Mouse (Mus musculus) heart, postnatal 0 days (tissue): Measurements from ENCODE around the gene Sema3b. TPM values are rescaled to one million over a fixed set of nuclear protein-coding genes. Genes with fewer than 3 reads are reported as not detected.

Experiments
- ATAC-seq: fragments of 200-750 bp; cut with Nextera tagmentation; 2 replicates; pipeline ENCODE4 v1.8.0; 2017; ENCODE audit warnings: low read depth, moderate number of reproducible peaks, moderate library complexity; ENCODE audit not compliant: insufficient read depth
- DNase-seq: peaks from one replicate; pipeline ENCODE4 v3.0.0-alpha.2; 2016; ENCODE audit warnings: low spot score
- H3K27ac ChIP-seq: fragments of 300-500 bp; sonication (generic); 2 replicates; pipeline ENCODE4 v1.5.1; 2014; ENCODE audit warnings: low read depth, mild to moderate bottlenecking
- H3K27me3 ChIP-seq: fragments of 300-500 bp; sonication (generic); 2 replicates; pipeline ENCODE4 v1.6.1; 2014; ENCODE audit warnings: low read length, mixed read lengths; ENCODE audit not compliant: control insufficient read depth, insufficient read depth
- H3K36me3 ChIP-seq: fragments of 300-500 bp; sonication (generic); replicated peaks from 2 replicates; pipeline ENCODE4 v1.6.1; 2014; ENCODE audit warnings: low read length, mixed read lengths; ENCODE audit not compliant: control insufficient read depth, insufficient read depth
- H3K4me1 ChIP-seq: fragments of 300-500 bp; sonication (generic); 2 replicates; pipeline ENCODE4 v1.6.1; 2014; ENCODE audit warnings: antibody characterized with exemption; ENCODE audit not compliant: control insufficient read depth, insufficient read depth
- H3K4me2 ChIP-seq: fragments of 300-500 bp; sonication (generic); 2 replicates; pipeline ENCODE4 v1.6.1; 2014; ENCODE audit warnings: low read depth, mild to moderate bottlenecking, low read length, moderate library complexity
- H3K4me3 ChIP-seq: fragments of 300-500 bp; sonication (generic); 2 replicates; pipeline ENCODE4 v1.5.1; 2014; ENCODE audit warnings: low read depth, low read length
- H3K9ac ChIP-seq: fragments of 300-500 bp; sonication (generic); replicated peaks from 2 replicates; pipeline ENCODE4 v1.6.1; 2014; ENCODE audit warnings: low read depth, low read length, mixed read lengths
- H3K9me3 ChIP-seq: fragments of 300-500 bp; sonication (generic); replicated peaks from 2 replicates; pipeline ENCODE4 v1.6.1; 2016; ENCODE audit warnings: low read length; ENCODE audit not compliant: control insufficient read depth
- CTCF ChIP-seq: IDR thresholded peaks from 2 replicates; pipeline ENCODE4 v1.5.1; 2016; ENCODE audit warnings: antibody characterized with exemption, control low read depth, low read depth
- EP300 ChIP-seq: IDR thresholded peaks from 2 replicates; pipeline ENCODE4 v1.6.1; 2016; ENCODE audit warnings: antibody characterized with exemption, low read depth
- WGBS: fragments of 180-500 bp; shearing (Covaris S2); extraction: QIAGEN DNeasy Blood & Tissue Kit; methylation state at CpG from one replicate; pipeline ENCODE4 v1.1.7; 2014; 5-methylcytosine and 5-hydroxymethylcytosine counted together
- polyA plus RNA-seq: library from polyadenylated mRNA; unstranded; fragments of >200 nt; fragmentation: Nextera tagmentation; extraction: Ambion mirVana; gene quantifications from 2 replicates; pipeline ENCODE4 v1.2.1, GENCODE M21; 2015
- total RNA-seq: library from RNA; depleted of rRNA; stranded (reverse); fragments of >200 nt; gene quantifications from 2 replicates; pipeline ENCODE4 v1.2.3, GENCODE M21; 2014; ENCODE audit warnings: low replicate concordance

Sema3b gene
- total and polyA plus RNA-seq, 2 experiments from 2014 or later = 8.9 to 34.9 TPM

- Histone ChIP-seq H3K4me3 (peak overlapping the region; percentile 51), H3K27me3 (0 out of 2 replicates have a peak, but pooled peaks cover 12% of the 10 kb centered on the region), H3K27ac (peak overlapping the region; percentile 46; the same call in 1 of the 2 replicates), H3K9me3 (no peaks in the 10 kb centered on the region), H3K4me2 (peak overlapping the region; percentile 77), H3K4me1 (peaks cover 41% of the 10 kb centered on the region), H3K36me3 (peaks cover 2% of the 10 kb centered on the region; the same call in 1 of the 2 replicates), H3K9ac (peak overlapping the region; percentile 52; the same call in 1 of the 2 replicates)
- DNase-seq = no peak
- WGBS = 27% methylated on average over 8 of the region's 8 CpGs
- ATAC-seq = no peak
- no peak for TF ChIP-seq EP300
- no peak for TF ChIP-seq CTCF
Measured at GRCm38 (mm10) chr9:107551890-107552355, 57.1 kb downstream of the Sema3b start.

- ATAC-seq (0 out of 2 replicates have a peak, but pooled peaks have one; percentile 4), DNase-seq (no peak)
- H3K36me3 ChIP-seq = no peaks in the 10 kb centered on the region
- peak within 1 kb of the TSS; percentile 46; the same call in 1 of the 2 replicates for H3K27ac ChIP-seq
- H3K27me3 ChIP-seq = 0 out of 2 replicates have a peak, but pooled peaks cover 12% of the 10 kb centered on the region
- H3K4me3 ChIP-seq = peak within 1 kb of the TSS; percentile 51
- WGBS = 2% methylated on average over 58 of the region's 63 CpGs
- H3K4me2 ChIP-seq = peak within 1 kb of the TSS; percentile 77
- H3K4me1 ChIP-seq = peaks cover 41% of the 10 kb centered on the region
- H3K9me3 ChIP-seq = no peaks in the 10 kb centered on the region
- peak within 1 kb of the TSS; percentile 52; the same call in 1 of the 2 replicates for H3K9ac ChIP-seq
- TF ChIP-seq EP300 = no peak
- TF ChIP-seq CTCF = no peak
Measured at GRCm38 (mm10) chr9:107551117-107551889, 57.7 kb downstream of the Sema3b start, which contains the start of gene Rassf1. TSS of gene Rassf1 (plus strand) at chr9:107551555.

GRCm38 (mm10) chr9:107550491-107551116, 58.4 kb downstream of the Sema3b start:
- Histone ChIP-seq H3K9me3 (no peaks in the 10 kb centered on the region), H3K4me3 (peak overlapping the region; percentile 51), H3K36me3 (no peaks in the 10 kb centered on the region), H3K4me2 (peak overlapping the region; percentile 77), H3K9ac (peak overlapping the region; percentile 52; the same call in 1 of the 2 replicates), H3K27ac (no peak overlapping the region), H3K27me3 (0 out of 2 replicates have a peak, but pooled peaks cover 12% of the 10 kb centered on the region), H3K4me1 (peaks cover 38% of the 10 kb centered on the region)
- WGBS = 57% methylated on average over 23 of the region's 23 CpGs
- DNase-seq = no peak
- ATAC-seq = no peak
- TF ChIP-seq EP300 = no peak
- no peak for TF ChIP-seq CTCF

- 80% methylated on average over 20 of the region's 20 CpGs for WGBS
- Histone ChIP-seq H3K9me3 (no peaks in the 10 kb centered on the region), H3K9ac (no peak overlapping the region), H3K4me3 (no peak overlapping the region), H3K4me2 (no peak overlapping the region), H3K27me3 (0 out of 2 replicates have a peak, but pooled peaks cover 12% of the 10 kb centered on the region), H3K27ac (no peak overlapping the region), H3K36me3 (peaks cover 5% of the 10 kb centered on the region; the same call in 1 of the 2 replicates), H3K4me1 (peaks cover 38% of the 10 kb centered on the region)
- ATAC-seq (no peak), DNase-seq (no peak)
- TF ChIP-seq EP300 (no peak), CTCF (no peak)
Measured at GRCm38 (mm10) chr9:107549297-107550074, 59.5 kb downstream of the Sema3b start.

- ATAC-seq = no peak
- Histone ChIP-seq H3K27me3 (0 out of 2 replicates have a peak, but pooled peaks cover 12% of the 10 kb centered on the region), H3K4me2 (no peak overlapping the region), H3K9ac (no peak overlapping the region), H3K36me3 (peaks cover 11% of the 10 kb centered on the region; the same call in 1 of the 2 replicates), H3K9me3 (no peaks in the 10 kb centered on the region), H3K4me1 (peaks cover 36% of the 10 kb centered on the region), H3K4me3 (no peak overlapping the region), H3K27ac (no peak overlapping the region)
- TF ChIP-seq EP300 (no peak), CTCF (no peak)
- DNase-seq = no peak
- 82% methylated on average over 10 of the region's 10 CpGs for WGBS
Measured at GRCm38 (mm10) chr9:107548820-107549219, 60.2 kb downstream of the Sema3b start.
